Comparison of ENCODE assay signal across 16 mouse cellular contexts in the genomic region with DNA sequence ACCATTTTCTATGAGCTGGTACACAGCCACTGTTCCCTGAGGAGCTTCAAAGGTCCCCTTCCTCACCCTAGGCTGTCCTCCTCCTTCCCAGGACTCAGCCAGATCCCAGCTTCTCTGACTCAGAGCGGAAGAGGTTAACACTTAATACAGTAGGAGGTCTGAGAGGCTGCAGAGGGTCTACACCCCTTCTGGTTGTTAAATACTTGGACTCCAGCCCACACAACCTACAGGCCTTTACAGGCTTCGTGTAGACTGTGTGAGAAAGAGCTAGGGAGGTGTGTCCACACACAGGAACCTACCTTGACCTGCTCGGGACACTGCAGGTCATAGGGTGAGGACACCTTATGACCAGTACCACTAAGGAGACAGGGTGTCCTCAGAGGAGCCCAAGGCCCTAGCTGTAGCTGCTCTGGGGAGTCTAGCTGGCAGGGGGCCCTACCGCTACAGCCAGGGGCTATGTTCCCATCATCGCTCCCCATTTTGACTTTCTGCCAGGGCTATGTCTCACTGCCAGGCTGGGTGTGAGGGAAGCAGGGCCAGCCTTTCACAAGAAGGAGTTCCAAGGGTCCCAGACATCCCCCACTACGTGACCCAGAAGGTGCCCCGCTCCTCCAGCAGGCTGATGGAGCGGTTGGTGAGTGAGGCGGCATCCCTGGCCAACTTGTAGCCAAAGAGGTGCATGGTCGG. TPM values are rescaled to one million over a fixed set of nuclear protein-coding genes. Genes with fewer than 3 reads are reported as not detected.
A peak's percentile ranks its signal among the peaks of the same experiment; 100 is the strongest.
DNase-seq lines count a peak whose midpoint lies in the region; ATAC-seq and TF ChIP-seq lines count a peak whose summit lies in the region.
"Had no signal": no experiment of that assay in that cellular context is flagged by ENCODE, and none has a peak within 500 bp of the region (broad histone marks: within the 10 kb centered on the region; RNA-seq: fewer than 3 reads in every experiment).

No protein-coding gene starts in this region.

- 86% methylated on average over 10 of the region's 10 CpGs for WGBS in forebrain, embryonic 13.5 days
- 88% methylated on average over 10 of the region's 10 CpGs for WGBS in forebrain, embryonic 11.5 days
- WGBS in lung, embryonic 15.5 days = 47% methylated on average over 10 of the region's 10 CpGs
- 85% methylated on average over 10 of the region's 10 CpGs for WGBS in midbrain, embryonic 16.5 days

- DNase-seq in forebrain, embryonic 11.5 days (ENCODE audit: low spot score) = no peak
- DNase-seq in lung, postnatal 36 days = no peak
- DNase-seq in brain, embryonic 14.5 days (ENCODE audit: low read depth) = peak; percentile 64
- DNase-seq in urinary bladder, postnatal 36 days (ENCODE audit: low spot score in 2 of 2) = no peak
- no peak for DNase-seq in embryo, embryonic 11 days
- DNase-seq: adrenal gland, postnatal 25 days; cerebellum, adult 11-12 months; gastrocnemius, postnatal 36 days; kidney, postnatal 25 days; thymus, postnatal 14 days had no signal

- H3K27me3 ChIP-seq in forebrain, embryonic 13.5 days = no peaks in the 10 kb centered on the region
- no peaks in the 10 kb centered on the region for H3K27me3 ChIP-seq in forebrain, embryonic 11.5 days (ENCODE audit: control insufficient read depth, insufficient read depth, low read length)
- no peaks in the 10 kb centered on the region for H3K27me3 ChIP-seq in lung, embryonic 15.5 days
- no peaks in the 10 kb centered on the region for H3K27me3 ChIP-seq in midbrain, embryonic 16.5 days (ENCODE audit: control insufficient read depth, insufficient read depth, low read depth, low read length)

- H3K36me3 ChIP-seq in forebrain, embryonic 13.5 days (ENCODE audit: poor library complexity, severe bottlenecking) = peaks cover 43% of the 10 kb centered on the region
- peaks cover 7% of the 10 kb centered on the region; the same call in 1 of the 2 replicates for H3K36me3 ChIP-seq in forebrain, embryonic 11.5 days (ENCODE audit: control insufficient read depth, insufficient read depth, low read length)
- no peaks in the 10 kb centered on the region for H3K36me3 ChIP-seq in lung, embryonic 15.5 days
- no peaks in the 10 kb centered on the region for H3K36me3 ChIP-seq in midbrain, embryonic 16.5 days (ENCODE audit: control insufficient read depth, insufficient read depth, low read length)
- H3K36me3 ChIP-seq: G1E had no signal

- H3K4me3 ChIP-seq in forebrain, embryonic 13.5 days = no peak overlapping the region
- H3K4me3 ChIP-seq in forebrain, embryonic 11.5 days (ENCODE audit: low read depth, low read length) = no peak overlapping the region
- H3K4me3 ChIP-seq in lung, embryonic 15.5 days = no peak overlapping the region
- H3K4me3 ChIP-seq in midbrain, embryonic 16.5 days (ENCODE audit: low read depth, low read length) = no peak overlapping the region
- H3K4me3 ChIP-seq: megakaryocyte, embryonic 14.5 days had no signal

- ATAC-seq in forebrain, embryonic 13.5 days = peak; percentile 62
- no peak for ATAC-seq in forebrain, embryonic 11.5 days (replicated peaks; ENCODE audit: low FRiP score)
- ATAC-seq in lung, embryonic 15.5 days (ENCODE audit: borderline replicate concordance, extremely low read depth, low FRiP score, low TSS enrichment) = peak; percentile 66
- ATAC-seq in midbrain, embryonic 16.5 days = 0 out of 2 replicates have a peak, but pooled peaks have one; percentile 21

- H3K9ac ChIP-seq in forebrain, embryonic 13.5 days = no peak overlapping the region
- H3K9ac ChIP-seq in forebrain, embryonic 11.5 days (ENCODE audit: low read length) = no peak overlapping the region
- H3K9ac ChIP-seq in lung, embryonic 15.5 days = no peak overlapping the region
- no peak overlapping the region for H3K9ac ChIP-seq in midbrain, embryonic 16.5 days (ENCODE audit: low read depth, low read length)

- H3K27ac ChIP-seq in forebrain, embryonic 13.5 days = no peak overlapping the region
- H3K27ac ChIP-seq in forebrain, embryonic 11.5 days (ENCODE audit: low read depth, low read length) = no peak overlapping the region
- 0 out of 2 replicates have a peak overlapping the region, but pooled peaks have one; percentile 46 for H3K27ac ChIP-seq in lung, embryonic 15.5 days
- H3K27ac ChIP-seq in midbrain, embryonic 16.5 days (ENCODE audit: low read length) = no peak overlapping the region

- no peak for TF ChIP-seq CTCF in brain, embryonic 14.5 days (IDR thresholded peaks at IDR 0.05; ENCODE audit: borderline replicate concordance, extremely low read depth, insufficient read depth, insufficient read length)

- peaks cover 13% of the 10 kb centered on the region for H3K4me1 ChIP-seq in forebrain, embryonic 13.5 days
- no peaks in the 10 kb centered on the region; the same call in 1 of the 2 replicates for H3K4me1 ChIP-seq in forebrain, embryonic 11.5 days (replicated peaks; ENCODE audit: control insufficient read depth, insufficient read depth, low read length)
- peaks cover 25% of the 10 kb centered on the region for H3K4me1 ChIP-seq in lung, embryonic 15.5 days
- H3K4me1 ChIP-seq in midbrain, embryonic 16.5 days (ENCODE audit: control insufficient read depth, insufficient read depth, low read length) = no peaks in the 10 kb centered on the region
- H3K4me1 ChIP-seq: megakaryocyte, embryonic 14.5 days had no signal

- TF ChIP-seq POLR2A in brain, embryonic 14.5 days (IDR thresholded peaks at IDR 0.05; ENCODE audit: borderline replicate concordance, extremely low read depth, insufficient read depth, insufficient read length, poor library complexity, severe bottlenecking) = no peak

- no peaks in the 10 kb centered on the region for H3K9me3 ChIP-seq in forebrain, embryonic 13.5 days (replicated peaks)
- no peaks in the 10 kb centered on the region for H3K9me3 ChIP-seq in forebrain, embryonic 11.5 days (ENCODE audit: control insufficient read depth, low read length)
- no peaks in the 10 kb centered on the region for H3K9me3 ChIP-seq in lung, embryonic 15.5 days
- H3K9me3 ChIP-seq in midbrain, embryonic 16.5 days (replicated peaks; ENCODE audit: control insufficient read depth, low read length, poor library complexity, severe bottlenecking) = no peaks in the 10 kb centered on the region
- H3K9me3 ChIP-seq: G1E had no signal

- H3K4me2 ChIP-seq in forebrain, embryonic 13.5 days = no peak overlapping the region
- no peak overlapping the region for H3K4me2 ChIP-seq in forebrain, embryonic 11.5 days (ENCODE audit: low read depth, low read length, severe bottlenecking)
- peak overlapping the region; percentile 48; the same call in 1 of the 2 replicates for H3K4me2 ChIP-seq in lung, embryonic 15.5 days
- H3K4me2 ChIP-seq in midbrain, embryonic 16.5 days (ENCODE audit: low read length) = no peak overlapping the region
- H3K4me2 ChIP-seq: liver, embryonic 11.5 days had no signal

RNA-seq across cellular contexts. Expression of a gene that starts 33.9 kb away (rescaled TPM):
- 2.1 TPM in 2 replicates for polyA plus RNA-seq in forebrain, embryonic 13.5 days (2015; fragmentation: Nextera tagmentation; extraction: Ambion mirVana)
- polyA plus RNA-seq in forebrain, embryonic 11.5 days (2014; fragmentation: Nextera tagmentation; extraction: Ambion mirVana) = 2.8 and 3.2 TPM in 2 replicates
- 2.5 TPM in 2 replicates for polyA plus RNA-seq in lung, embryonic 15.5 days (2015; fragmentation: Nextera tagmentation; extraction: Ambion mirVana)
- 3.1 and 4.6 TPM in 2 replicates for polyA plus RNA-seq in brain, embryonic 14.5 days (2012; rRNA removed)
- polyA plus RNA-seq in midbrain, embryonic 16.5 days (2015; fragmentation: Nextera tagmentation; extraction: Ambion mirVana) = 0.97 and 1.0 TPM in 2 replicates
- polyA plus RNA-seq: G1E had no signal
